In the genomic region with DNA sequence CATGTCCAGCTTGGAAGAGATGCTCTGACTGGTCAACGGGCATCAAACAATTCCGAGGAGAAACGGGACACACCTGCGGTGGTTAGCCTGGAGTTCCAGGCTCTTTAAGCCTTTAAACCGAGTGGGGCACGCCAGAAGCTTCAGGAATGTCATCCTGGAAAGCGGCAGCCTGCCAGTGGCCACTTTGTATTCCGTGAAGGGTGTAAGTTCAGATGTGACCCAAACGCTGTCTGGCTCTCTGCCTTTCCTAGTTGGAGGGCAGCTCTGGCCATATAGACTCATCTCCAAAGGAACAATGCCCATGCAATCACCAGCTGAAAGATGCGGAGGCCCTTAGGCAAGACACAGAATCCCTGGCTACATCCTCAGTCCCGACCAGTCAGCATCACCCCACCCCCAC, we compare ENCODE assay signal across 16 mouse cellular contexts.
DNase-seq lines count a peak whose midpoint lies in the region; ATAC-seq and TF ChIP-seq lines count a peak whose summit lies in the region.
"Had no signal": no experiment of that assay in that cellular context is flagged by ENCODE, and none has a peak within 500 bp of the region (broad histone marks: within the 10 kb centered on the region; RNA-seq: fewer than 3 reads in every experiment).

No protein-coding gene starts in this region.

- H3K36me3 ChIP-seq in heart, adult 2 months (ENCODE audit: control insufficient read depth, insufficient read depth, low read length) = no peaks in the 10 kb centered on the region
- no peaks in the 10 kb centered on the region for H3K36me3 ChIP-seq in heart, embryonic 12.5 days
- H3K36me3 ChIP-seq: embryonic facial prominence, embryonic 12.5 days; hindbrain, embryonic 10.5 days; limb, embryonic 15.5 days; midbrain, embryonic 10.5 days had no signal

- H3K79me2 ChIP-seq in heart, adult 2 months (replicated peaks; ENCODE audit: control insufficient read depth, insufficient read depth, low read length) = no peaks in the 10 kb centered on the region

- no peak overlapping the region for H3K4me2 ChIP-seq in heart, embryonic 12.5 days
- H3K4me2 ChIP-seq: embryonic facial prominence, embryonic 12.5 days; limb, embryonic 15.5 days; lung, embryonic 14.5 days had no signal

- 51% methylated on average over 11 of the region's 11 CpGs for WGBS in heart, adult 2 months
- WGBS in heart, embryonic 12.5 days = 43% methylated on average over 11 of the region's 11 CpGs

- no peak for TF ChIP-seq POLR2A in heart, adult 2 months (IDR thresholded peaks at IDR 0.05; ENCODE audit: insufficient read depth, low read depth, low read length)

- no peak overlapping the region for H3K4me3 ChIP-seq in heart, adult 2 months
- no peak overlapping the region for H3K4me3 ChIP-seq in heart, embryonic 12.5 days
- H3K4me3 ChIP-seq: embryonic facial prominence, embryonic 12.5 days; hindbrain, embryonic 10.5 days; limb, embryonic 15.5 days; midbrain, embryonic 10.5 days; myocyte had no signal

- no peak overlapping the region for H3K9ac ChIP-seq in heart, adult 2 months (ENCODE audit: low read depth, low read length)
- no peak overlapping the region for H3K9ac ChIP-seq in heart, embryonic 12.5 days
- H3K9ac ChIP-seq: embryonic facial prominence, embryonic 12.5 days; limb, embryonic 15.5 days; lung, embryonic 14.5 days had no signal

- ATAC-seq in heart, embryonic 12.5 days (ENCODE audit: insufficient number of reproducible peaks, low FRiP score) = no peak

- no peak overlapping the region for H3K27ac ChIP-seq in heart, adult 2 months
- H3K27ac ChIP-seq in heart, embryonic 12.5 days (ENCODE audit: poor library complexity, severe bottlenecking) = no peak overlapping the region
- H3K27ac ChIP-seq: embryonic facial prominence, embryonic 12.5 days; hindbrain, embryonic 10.5 days; limb, embryonic 15.5 days; midbrain, embryonic 10.5 days had no signal

- no peaks in the 10 kb centered on the region for H3K9me3 ChIP-seq in heart, embryonic 12.5 days (replicated peaks)
- H3K9me3 ChIP-seq: embryonic facial prominence, embryonic 12.5 days; hindbrain, embryonic 10.5 days; limb, embryonic 15.5 days had no signal

- TF ChIP-seq EP300 in heart, adult 2 months (IDR thresholded peaks at IDR 0.05; ENCODE audit: insufficient read depth, low read depth, low read length) = no peak

- intact Hi-C loops in heart, adult 2 months (cut with DNase I) = loop anchor here (10.0 kb wide), 1 partner anchor 95 kb away; no protein-coding TSS in a partner anchor

- no peaks in the 10 kb centered on the region for H3K4me1 ChIP-seq in heart, adult 2 months (ENCODE audit: control insufficient read depth, insufficient read depth, low read length)
- H3K4me1 ChIP-seq in heart, embryonic 12.5 days (replicated peaks) = peaks cover 8% of the 10 kb centered on the region; the same call in 1 of the 2 replicates
- H3K4me1 ChIP-seq: embryonic facial prominence, embryonic 12.5 days; hindbrain, embryonic 10.5 days; midbrain, embryonic 10.5 days had no signal

- TF ChIP-seq CTCF in heart, adult 2 months (IDR thresholded peaks at IDR 0.05) = no peak

- no peaks in the 10 kb centered on the region for H3K27me3 ChIP-seq in heart, adult 2 months (ENCODE audit: control insufficient read depth, insufficient read depth, low read length)
- H3K27me3 ChIP-seq in heart, embryonic 12.5 days (replicated peaks) = no peaks in the 10 kb centered on the region; the same call in 1 of the 2 replicates
- H3K27me3 ChIP-seq: limb, embryonic 15.5 days had no signal

- DNase-seq in heart, adult 2 months = peak; percentile 31 to 37
- DNase-seq in lung, postnatal 36 days = peak; percentile 19
- DNase-seq in lung, postnatal 25 days (ENCODE audit: low spot score) = no peak
- DNase-seq in cerebellum, postnatal 14 days = peak; percentile 71 to 73
- DNase-seq in right cerebral cortex, adult 2 months (ENCODE audit: low spot score in 2 of 2) = no peak
- no peak for DNase-seq in frontal cortex, postnatal 14 days (ENCODE audit: low spot score in 2 of 2)
- DNase-seq: adrenal gland, postnatal 25 days; gastrocnemius, postnatal 14 days; kidney, adult 8-10 months; lung, embryonic 14.5 days had no signal

Comparison
In these comparisons a context has a peak if more than half of its experiments do, and no peak if none do; other contexts are left out.
1. DNase-seq: peak in heart, adult 2 months (2 of 2), lung, postnatal 36 days (single experiment) and cerebellum, postnatal 14 days (2 of 2); none in lung, postnatal 25 days (single experiment), right cerebral cortex, adult 2 months (0 of 2) and frontal cortex, postnatal 14 days (0 of 2).